Mouse (Mus musculus) midbrain, postnatal 0 days (tissue): ENCODE measurements around the gene Hspd1. TPM values are rescaled to one million over a fixed set of nuclear protein-coding genes. Genes with fewer than 3 reads are reported as not detected.
"Not testable (repeated sequence)": the region's sequence is repeated elsewhere in the genome, so short reads cannot be mapped to it uniquely, and the experiment has no call there.

Source experiments
- ATAC-seq: fragments of 200-750 bp; cut with Nextera tagmentation; 2 replicates; pipeline ENCODE4 v1.8.0; 2017; ENCODE audit warnings: moderate number of reproducible peaks, mild to moderate bottlenecking, moderate TSS enrichment, moderate library complexity; ENCODE audit not compliant: low FRiP score
- DNase-seq: peaks from one replicate; pipeline ENCODE4 v3.0.0-alpha.2; 2015; ENCODE audit warnings: low spot score
- H3K27ac ChIP-seq: fragments of 300-500 bp; sonication (generic); 2 replicates; pipeline ENCODE4 v1.5.1; 2014; ENCODE audit warnings: low read depth, mild to moderate bottlenecking, low read length, mixed read lengths
- H3K27me3 ChIP-seq: fragments of 300-500 bp; sonication (generic); 2 replicates; pipeline ENCODE4 v1.6.1; 2014; ENCODE audit warnings: low read length, control low read depth, mixed read lengths; ENCODE audit not compliant: insufficient read depth
- H3K36me3 ChIP-seq: fragments of 300-500 bp; sonication (generic); 2 replicates; pipeline ENCODE4 v1.6.1; 2014; ENCODE audit warnings: low read length, control low read depth, mixed read lengths; ENCODE audit not compliant: insufficient read depth
- H3K4me1 ChIP-seq: fragments of 300-500 bp; sonication (generic); 2 replicates; pipeline ENCODE4 v1.6.1; 2014; ENCODE audit warnings: mild to moderate bottlenecking, control low read depth, antibody characterized with exemption, low read length, mixed read lengths; ENCODE audit not compliant: insufficient read depth
- H3K4me2 ChIP-seq: fragments of 300-500 bp; sonication (generic); 2 replicates; pipeline ENCODE4 v1.6.1; 2014; ENCODE audit warnings: low read depth, mild to moderate bottlenecking, low read length, mixed read lengths; ENCODE audit not compliant: poor library complexity, severe bottlenecking
- H3K4me3 ChIP-seq: fragments of 300-500 bp; sonication (generic); 2 replicates; pipeline ENCODE4 v1.5.1; 2014; ENCODE audit warnings: low read depth, mild to moderate bottlenecking, low read length, moderate library complexity
- H3K9ac ChIP-seq: fragments of 300-500 bp; sonication (generic); replicated peaks from 2 replicates; pipeline ENCODE4 v1.6.1; 2014; ENCODE audit warnings: mild to moderate bottlenecking, low read length, moderate library complexity, mixed read lengths; ENCODE audit not compliant: poor library complexity, severe bottlenecking
- H3K9me3 ChIP-seq: fragments of 300-500 bp; sonication (generic); 2 replicates; pipeline ENCODE4 v1.6.1; 2016; ENCODE audit warnings: low read length, control low read depth
- CTCF ChIP-seq: IDR thresholded peaks from 2 replicates; pipeline ENCODE4 v1.5.1; 2016; ENCODE audit warnings: antibody characterized with exemption, mild to moderate bottlenecking
- WGBS: fragments of 180-500 bp; shearing (Covaris S2); extraction: QIAGEN DNeasy Blood & Tissue Kit; methylation state at CpG from one replicate; pipeline ENCODE4 v1.1.7; 2014; 5-methylcytosine and 5-hydroxymethylcytosine counted together
- polyA plus RNA-seq: library from polyadenylated mRNA; unstranded; fragments of >200 nt; fragmentation: Nextera tagmentation; extraction: Ambion mirVana; gene quantifications from 2 replicates; pipeline ENCODE4 v1.2.1, GENCODE M21; 2015
- total RNA-seq: library from RNA; depleted of rRNA; stranded (reverse); fragments of >200 nt; gene quantifications from 2 replicates; pipeline ENCODE4 v1.2.3, GENCODE M21; 2014

Gene Hspd1
- total and polyA plus RNA-seq, 2 experiments from 2014 or later, result 92.5 to 217 TPM

- H3K27ac ChIP-seq, result no peak overlapping the region
- H3K4me3 ChIP-seq, result no peak overlapping the region
- no peaks in the 10 kb centered on the region for H3K27me3 ChIP-seq
- DNase-seq (no peak), ATAC-seq (no peak)
- H3K4me2 ChIP-seq, result no peak overlapping the region
- H3K9me3 ChIP-seq, result no peaks in the 10 kb centered on the region
- no peaks in the 10 kb centered on the region; the same call in 1 of the 2 replicates for H3K4me1 ChIP-seq
- H3K9ac ChIP-seq, result no peak overlapping the region
- peaks cover 44% of the 10 kb centered on the region for H3K36me3 ChIP-seq
- WGBS, result 80% methylated on average over 1 of the region's 1 CpGs
- TF ChIP-seq CTCF, result peak; percentile 54
These were observed 5.9 kb downstream of the Hspd1 start for GRCm38 (mm10) chr1:55082106-55082505.

DNA sequence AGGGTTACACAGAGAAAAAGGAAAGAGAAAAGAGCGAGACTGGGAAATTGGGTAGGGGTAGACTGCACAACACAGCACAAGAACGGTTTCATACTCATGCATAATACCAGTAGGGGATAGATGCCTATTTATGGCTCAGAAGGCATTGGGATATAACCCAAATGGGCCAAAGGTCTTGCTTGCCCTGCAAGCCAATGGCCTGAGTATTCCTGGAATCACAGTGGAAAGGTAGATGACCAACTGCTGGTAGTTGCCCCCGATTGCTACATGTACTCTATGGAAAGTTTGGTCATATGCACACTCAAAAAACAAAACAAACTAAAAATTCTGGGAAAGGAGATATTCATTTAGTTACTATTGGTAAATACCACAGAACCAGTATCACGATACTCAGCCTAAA is 8.4 kb downstream of the Hspd1 start:
- no peaks in the 10 kb centered on the region for H3K9me3 ChIP-seq
- H3K4me3 ChIP-seq, result no peak overlapping the region
- no peaks in the 10 kb centered on the region for H3K4me1 ChIP-seq
- 94% methylated on average over 4 of the region's 4 CpGs for WGBS
- H3K27me3 ChIP-seq, result no peaks in the 10 kb centered on the region
- no peak overlapping the region for H3K4me2 ChIP-seq
- H3K9ac ChIP-seq, result no peak overlapping the region
- TF ChIP-seq CTCF, result no peak
- H3K27ac ChIP-seq, result no peak overlapping the region
- no peak for DNase-seq
- peaks cover 47% of the 10 kb centered on the region for H3K36me3 ChIP-seq
- ATAC-seq, result no peak

- Histone ChIP-seq H3K9me3 (no peaks in the 10 kb centered on the region), H3K27ac (no peak overlapping the region), H3K4me2 (no peak overlapping the region), H3K36me3 (peaks cover 27% of the 10 kb centered on the region), H3K4me1 (no peaks in the 10 kb centered on the region), H3K4me3 (no peak overlapping the region), H3K9ac (no peak overlapping the region), H3K27me3 (no peaks in the 10 kb centered on the region)
- ATAC-seq (no peak), DNase-seq (no peak)
- TF ChIP-seq CTCF, result no peak
- 87% methylated on average over 2 of the region's 2 CpGs for WGBS
These were observed 11.1 kb downstream of the Hspd1 start for GRCm38 (mm10) chr1:55076849-55077516.

- peaks cover 25% of the 10 kb centered on the region for H3K36me3 ChIP-seq
- TF ChIP-seq CTCF, result no peak
- no peak overlapping the region for H3K9ac ChIP-seq
- no peak overlapping the region for H3K27ac ChIP-seq
- H3K4me3 ChIP-seq, result no peak overlapping the region
- no peak for DNase-seq
- no peak for ATAC-seq
- no peak overlapping the region for H3K4me2 ChIP-seq
- H3K9me3 ChIP-seq, result no peaks in the 10 kb centered on the region
- H3K4me1 ChIP-seq, result no peaks in the 10 kb centered on the region
- no peaks in the 10 kb centered on the region for H3K27me3 ChIP-seq
These were observed 11.7 kb downstream of the Hspd1 start for GRCm38 (mm10) chr1:55076395-55076743.

GRCm38 (mm10) chr1:55075652-55076394 is 12.2 kb downstream of the Hspd1 start:
- H3K4me1 ChIP-seq, result no peaks in the 10 kb centered on the region
- no peak overlapping the region for H3K9ac ChIP-seq
- no peak overlapping the region for H3K27ac ChIP-seq
- no peak overlapping the region for H3K4me2 ChIP-seq
- H3K27me3 ChIP-seq, result no peaks in the 10 kb centered on the region
- peaks cover 26% of the 10 kb centered on the region for H3K36me3 ChIP-seq
- H3K9me3 ChIP-seq, result no peaks in the 10 kb centered on the region
- WGBS, result 79% methylated on average over 5 of the region's 5 CpGs
- no peak for TF ChIP-seq CTCF
- no peak overlapping the region for H3K4me3 ChIP-seq
- no peak for DNase-seq
- ATAC-seq, result no peak

DNA sequence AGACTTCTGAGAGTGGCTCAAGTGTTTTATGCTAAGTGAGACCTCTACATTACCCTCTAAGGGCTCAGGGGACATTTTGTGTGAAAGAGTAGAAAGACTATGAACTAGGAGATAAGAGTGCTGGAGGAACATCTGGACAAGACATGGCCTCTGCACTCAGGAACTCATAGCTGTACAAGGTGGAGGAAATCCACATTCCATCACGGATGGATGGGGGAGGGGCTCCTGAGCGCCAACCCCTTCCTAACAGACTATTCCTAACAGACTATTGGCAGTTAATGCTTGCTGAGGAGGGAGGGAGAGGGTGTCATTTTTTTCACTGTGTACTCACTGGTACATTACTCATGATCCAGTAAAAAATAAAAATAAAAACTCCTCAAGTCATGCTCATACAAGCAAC is 13.3 kb downstream of the Hspd1 start:
- Histone ChIP-seq H3K36me3 (peaks cover 20% of the 10 kb centered on the region), H3K27me3 (no peaks in the 10 kb centered on the region), H3K9ac (no peak overlapping the region), H3K4me1 (no peaks in the 10 kb centered on the region), H3K4me3 (no peak overlapping the region), H3K4me2 (no peak overlapping the region), H3K27ac (no peak overlapping the region), H3K9me3 (no peaks in the 10 kb centered on the region)
- DNase-seq (no peak), ATAC-seq (no peak)
- TF ChIP-seq CTCF, result no peak
- 68% methylated on average over 2 of the region's 2 CpGs for WGBS

GRCm38 (mm10) chr1:55072328-55072727 is 15.7 kb downstream of the Hspd1 start:
- H3K27ac ChIP-seq, H3K4me3 ChIP-seq, H3K27me3 ChIP-seq, H3K9ac ChIP-seq, DNase-seq, H3K4me1 ChIP-seq, ATAC-seq, H3K4me2 ChIP-seq, H3K36me3 ChIP-seq, H3K9me3 ChIP-seq: not testable (repeated sequence)
